Comparison of ENCODE assay signal across 12 mouse cellular contexts in the genomic region with DNA sequence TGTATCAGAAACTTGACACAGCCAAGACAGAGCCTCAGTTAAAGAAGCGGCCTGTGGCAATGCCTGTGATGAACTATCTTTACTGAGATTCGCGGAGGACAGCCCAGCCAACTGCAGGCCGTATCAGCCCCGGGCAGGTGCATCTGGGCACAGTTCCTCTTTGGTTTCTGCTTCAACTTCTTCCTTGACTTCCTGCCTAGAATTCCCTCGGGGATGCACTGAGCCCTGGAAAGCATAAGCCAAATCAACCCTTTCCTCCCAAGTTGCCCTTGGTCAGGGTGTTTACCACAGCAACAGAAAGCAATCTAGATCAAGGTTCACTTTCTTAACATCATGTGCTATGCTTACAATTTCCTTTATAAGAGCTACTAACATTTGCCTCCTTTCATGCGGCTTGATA.
"Had no signal": no experiment of that assay in that cellular context is flagged by ENCODE, and none has a peak within 500 bp of the region (broad histone marks: within the 10 kb centered on the region; RNA-seq: fewer than 3 reads in every experiment).

No protein-coding gene starts in this region.

- H3K27ac ChIP-seq: left cerebral cortex, adult 2 months; liver, embryonic 13.5 days; stomach, embryonic 15.5 days had no signal

- H3K4me1 ChIP-seq: liver, embryonic 13.5 days; stomach, embryonic 15.5 days had no signal

- H3K4me3 ChIP-seq: left cerebral cortex, adult 2 months; liver, embryonic 13.5 days; stomach, embryonic 15.5 days had no signal

- DNase-seq: kidney, adult 9 months; kidney, postnatal 25 days; layer of hippocampus, postnatal 36 days; liver, embryonic 13.5 days; lung, adult 2 months; lung, postnatal 14 days; lung, postnatal 4 days; midbrain, embryonic 14.5 days; right cerebral cortex, postnatal 25 days; thymus, postnatal 25 days had no signal
